Mouse (Mus musculus): ENCODE data around the gene Tut7. TPM values are rescaled to one million over a fixed set of nuclear protein-coding genes. Genes with fewer than 3 reads are reported as not detected.

Gene Tut7
- total RNA-seq (2023), result 100 to 1,000 TPM; 254 to 268 TPM

GRCm38 (mm10) chr13:59822507-59823462 is at the start of gene Tut7:
TSS of gene Tut7 (minus strand) at chr13:59823147.

GRCm38 (mm10) chr13:59782145-59782544 is 40.8 kb downstream of the Tut7 start, which contains the start of gene Gm49354:
TSS of gene Gm49354 (minus strand) at chr13:59782245.

GRCm38 (mm10) chr13:59769296-59770163 is 53.4 kb downstream of the Tut7 start, which contains the start of gene Isca1:
TSS of gene Isca1 (minus strand) at chr13:59769810.

GRCm38 (mm10) chr13:59746711-59747110 is 76.2 kb downstream of the Tut7 start, which contains the start of gene 1700014D04Rik:
TSS of gene 1700014D04Rik (minus strand) at chr13:59746752.

GRCm38 (mm10) chr13:59731652-59732051 is 91.3 kb downstream of the Tut7 start, which contains the start of gene Spata31d1d:
TSS of gene Spata31d1d (minus strand) at chr13:59731752.

Other genes starting within 250 kb of the Tut7 start
- gene Agtpbp1, start 237.9 kb downstream of the Tut7 start, total RNA-seq (2023), result 10 to 100 TPM; 48.6 to 49.2 TPM
- gene Naa35, start 237.9 kb downstream of the Tut7 start, total RNA-seq (2023), result 10 to 100 TPM; 33.0 to 39.0 TPM
- gene Golm1, start 147.3 kb downstream of the Tut7 start, total RNA-seq (2023), result 10 to 100 TPM; 23.0 to 24.1 TPM
- not detected for gene 4921517D22Rik, start 129.0 kb downstream of the Tut7 start, total RNA-seq (2023)
- not detected for gene Spata31d1a, start 112.8 kb downstream of the Tut7 start, total RNA-seq (2023)
- gene Spata31d1b, start 110.9 kb downstream of the Tut7 start, total RNA-seq (2023), result not detected
- gene Spata31d1d, start 91.4 kb downstream of the Tut7 start, total RNA-seq (2023), result not detected
- not detected for gene 1700014D04Rik, start 76.4 kb downstream of the Tut7 start, total RNA-seq (2023)
- 10 to 100 TPM; 45.0 to 49.7 TPM for gene Isca1, start 53.3 kb downstream of the Tut7 start, total RNA-seq (2023)
- not detected for gene Gm49354, start 40.9 kb downstream of the Tut7 start, total RNA-seq (2023)